Mouse (Mus musculus) stomach, postnatal 0 days (tissue): Measurements from ENCODE around the gene Sugct.

ENCODE experiments used
- CTCF ChIP-seq: IDR thresholded peaks from 2 replicates; pipeline ENCODE4 v1.5.1; 2016; ENCODE audit warnings: antibody characterized with exemption, low read depth, mild to moderate bottlenecking, moderate library complexity
- EP300 ChIP-seq: optimal IDR thresholded peaks from 2 replicates; pipeline ENCODE3; 2016; ENCODE audit warnings: antibody characterized with exemption

DNA sequence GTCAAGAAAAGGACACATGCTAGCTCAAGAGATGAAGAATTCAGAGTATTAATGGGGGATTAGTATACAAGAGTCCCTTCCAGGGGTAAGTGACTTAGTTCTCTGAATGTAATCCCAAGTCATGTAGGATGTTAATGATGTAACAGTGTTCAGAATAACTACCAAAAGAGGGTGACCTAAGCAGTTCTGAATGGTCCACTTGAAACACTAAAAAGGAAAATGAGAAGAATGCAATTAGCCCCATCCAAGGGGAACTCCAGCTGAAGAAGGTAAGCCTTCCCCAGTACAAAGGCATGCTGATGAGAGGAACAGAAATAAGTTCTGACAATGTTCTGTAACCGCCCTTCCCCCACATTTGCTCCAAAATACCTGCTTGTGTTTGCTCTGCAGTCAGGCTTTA lies 760.3 kb downstream of the Sugct start:
- TF ChIP-seq CTCF (no peak), EP300 (no peak)
